Mouse (Mus musculus) frontal cortex, postnatal 36 days (tissue): Measurements from ENCODE around the gene Zfp655.
"Not testable (repeated sequence)": the region's sequence is repeated elsewhere in the genome, so short reads cannot be mapped to it uniquely, and the experiment has no call there.

Experiments used
- DNase-seq, 2 experiments: peaks; one replicate each; pipeline ENCODE4 v3.0.0; 2022; ENCODE audit warnings: low spot score in 2 of 2

The Zfp655 gene

DNA sequence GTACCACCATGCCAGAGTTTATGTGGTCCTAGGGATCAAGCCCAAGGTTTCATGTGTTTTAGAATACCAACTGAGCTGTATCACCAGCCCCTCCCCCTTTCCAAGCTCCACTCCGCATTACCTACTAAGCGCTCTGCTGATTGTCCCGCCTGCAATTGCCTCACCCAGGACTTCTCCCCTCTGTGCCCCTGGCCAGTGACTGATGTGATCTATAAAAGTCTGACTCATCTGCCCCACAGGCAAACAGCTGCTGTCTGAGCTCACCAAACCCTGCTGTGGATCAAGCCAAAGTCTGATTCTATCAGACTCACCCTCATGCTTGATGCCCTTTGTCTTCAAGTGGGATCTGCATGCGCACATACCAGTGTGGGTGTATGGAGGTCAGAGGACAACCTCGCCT is 8.7 kb upstream of the Zfp655 start:
- no peak for DNase-seq

DNA sequence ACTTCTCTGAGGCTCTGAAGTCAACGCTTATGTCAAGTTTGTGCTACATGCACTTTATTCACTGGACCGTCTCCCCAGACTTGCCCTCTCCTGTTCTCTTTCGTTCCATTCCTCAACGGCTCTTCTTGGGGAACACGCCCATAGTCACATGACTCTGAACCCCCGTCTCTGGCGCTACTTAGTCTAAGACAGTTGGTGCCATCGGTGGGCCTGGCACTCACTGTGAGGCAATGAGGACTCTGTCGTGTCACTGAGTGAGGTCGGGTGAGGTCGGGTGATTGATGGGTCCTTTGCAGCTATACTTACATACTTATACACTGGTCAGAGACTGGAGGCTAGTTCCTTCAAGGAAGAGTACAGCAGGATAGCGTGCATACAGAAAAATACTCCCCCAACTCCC is 8.1 kb upstream of the Zfp655 start:
- no peak for DNase-seq

DNA sequence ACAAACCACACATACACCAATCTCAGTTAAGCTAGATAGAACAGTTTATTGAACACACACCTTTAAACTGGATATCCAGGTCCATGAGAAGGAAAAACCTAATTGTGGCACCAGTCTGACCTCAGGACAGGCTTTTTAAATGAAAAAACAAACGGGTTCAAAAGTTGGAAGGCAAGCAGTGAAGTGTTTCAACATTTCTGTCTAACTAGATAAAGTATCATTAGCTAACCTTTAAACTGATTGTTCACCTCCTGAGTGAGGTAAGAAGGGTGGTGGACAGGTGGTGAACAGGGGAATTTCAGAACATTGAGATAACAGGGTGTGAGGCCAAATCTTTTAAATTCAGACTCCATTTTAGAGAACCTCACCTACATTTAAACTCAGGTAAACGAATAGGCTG is 5.1 kb upstream of the Zfp655 start:
- no peak for DNase-seq

DNA sequence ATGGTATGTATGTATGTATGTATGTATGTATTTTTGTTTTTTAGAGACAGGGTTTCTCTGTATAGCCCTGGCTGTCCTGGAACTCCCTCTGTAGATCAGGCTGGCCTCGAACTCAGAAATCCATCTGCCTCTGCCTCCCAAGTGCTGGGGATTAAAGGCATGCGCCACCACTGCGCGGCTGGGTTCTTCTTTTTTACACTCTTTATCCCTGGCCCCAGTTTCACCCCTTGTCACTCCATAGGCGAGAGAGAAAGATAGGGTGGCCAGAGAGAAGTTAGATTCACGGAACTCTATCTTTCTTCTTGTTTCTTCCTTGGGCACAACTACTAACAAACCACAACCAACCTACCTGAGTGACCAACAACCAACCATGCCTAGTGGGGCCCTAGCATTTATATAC is 2.2 kb upstream of the Zfp655 start:
- not testable (repeated sequence) for DNase-seq

DNA sequence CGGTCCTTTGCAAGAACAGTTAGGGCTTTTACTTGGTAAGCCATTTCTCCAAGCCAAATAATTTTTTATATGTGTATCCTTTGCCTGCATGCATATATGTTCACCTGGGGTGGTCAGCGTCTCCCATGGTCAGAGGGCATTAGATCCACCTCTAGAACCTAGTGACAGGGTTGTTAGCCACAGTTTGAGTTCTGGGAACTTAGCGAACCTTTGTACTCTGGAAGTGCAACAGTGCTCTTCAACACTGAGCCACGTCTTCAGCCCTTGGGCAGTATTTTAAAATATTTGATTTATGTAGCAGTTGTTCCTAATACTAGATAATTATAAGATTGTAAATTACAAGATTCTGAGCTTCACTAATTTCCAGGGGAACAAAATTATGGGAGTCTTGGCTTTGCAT is 874 bp upstream of the Zfp655 start:
- no peak for DNase-seq

DNA sequence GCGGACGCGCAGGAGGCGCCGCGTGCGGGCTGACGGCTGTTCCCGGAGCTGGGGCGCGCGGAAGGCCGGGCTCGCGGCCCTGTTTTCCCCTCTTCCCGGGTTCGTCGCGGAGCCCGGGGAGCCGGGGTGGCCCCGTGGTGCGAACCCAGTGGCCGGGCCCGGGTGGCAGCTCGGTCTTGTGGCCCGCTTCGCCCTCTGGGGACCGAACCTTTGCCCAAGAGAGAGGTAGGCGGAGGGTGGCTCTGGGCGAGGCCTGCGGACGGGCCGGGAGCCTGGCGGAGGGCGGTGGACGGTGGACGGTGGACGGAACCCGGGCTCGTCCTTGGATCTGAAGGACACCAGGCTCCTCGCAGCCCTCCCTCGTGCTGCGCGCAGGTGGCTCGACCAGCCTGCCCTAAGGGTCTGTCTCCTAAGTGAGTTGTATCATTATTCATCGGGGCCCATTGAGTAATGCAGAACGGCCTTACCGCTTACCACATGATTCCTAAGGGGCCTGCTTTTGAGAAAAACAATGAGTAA is 437 bp downstream of the Zfp655 start:
- DNase-seq: peak in 1 of 2 experiments; percentile 9

DNA sequence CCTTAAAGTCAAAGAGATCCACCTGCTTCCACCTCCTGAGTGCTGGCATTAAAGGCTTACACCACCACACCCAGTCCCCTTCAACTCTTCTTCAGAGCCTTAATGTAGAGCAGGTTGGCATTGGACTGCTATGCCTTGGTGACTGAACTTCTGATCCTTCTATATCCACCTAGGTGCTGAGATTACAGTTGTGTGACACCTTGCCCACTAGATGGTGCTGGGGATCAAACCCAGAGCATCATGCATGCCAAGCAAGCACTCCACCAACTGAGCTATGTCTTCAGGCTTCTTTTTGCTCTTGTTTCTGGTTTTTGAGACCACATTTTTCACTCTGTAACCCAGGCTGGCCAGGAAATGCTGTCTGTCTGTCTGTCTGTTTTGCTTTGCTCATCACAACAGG is 3.1 kb downstream of the Zfp655 start:
- peak in 1 of 2 experiments; percentile 20 for DNase-seq

DNA sequence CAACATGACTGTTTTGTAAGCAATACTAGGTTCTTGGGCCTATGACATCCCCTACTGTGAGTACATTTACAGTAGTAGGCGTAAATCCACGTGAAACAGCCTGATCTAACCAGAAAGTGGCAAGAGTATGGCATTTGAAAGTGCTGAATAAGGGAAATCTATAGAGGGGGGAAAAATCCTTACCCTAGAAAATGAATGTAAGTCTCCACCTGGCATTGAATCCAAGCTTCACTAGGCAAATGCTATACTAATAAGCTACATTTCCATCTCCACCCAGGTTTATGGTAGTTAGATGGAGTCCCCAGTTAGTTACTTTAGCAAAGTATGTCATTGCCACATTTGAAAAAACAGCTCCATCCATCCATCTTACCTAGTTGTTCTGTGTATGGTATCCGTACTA is 18.0 kb downstream of the Zfp655 start:
- DNase-seq: no peak

DNA sequence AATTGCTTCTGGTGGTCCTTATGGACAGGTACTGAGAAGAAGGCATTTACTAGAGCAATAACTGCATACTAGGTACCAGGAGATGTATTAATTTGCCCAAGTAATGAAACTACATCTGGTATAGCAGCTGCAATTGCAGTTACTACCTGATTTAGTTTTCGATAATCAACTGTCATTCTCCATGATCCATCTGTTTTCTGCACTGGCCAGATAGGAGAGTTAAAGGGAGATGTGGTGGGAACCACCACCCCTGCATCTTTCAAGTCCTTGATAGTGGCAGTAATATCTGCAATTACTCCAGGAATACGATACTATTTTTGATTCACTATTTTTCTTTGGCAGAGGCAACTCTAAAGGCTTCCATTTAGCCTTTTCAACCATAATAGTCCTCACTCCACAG is 42.1 kb downstream of the Zfp655 start:
- not testable (repeated sequence) for DNase-seq

DNA sequence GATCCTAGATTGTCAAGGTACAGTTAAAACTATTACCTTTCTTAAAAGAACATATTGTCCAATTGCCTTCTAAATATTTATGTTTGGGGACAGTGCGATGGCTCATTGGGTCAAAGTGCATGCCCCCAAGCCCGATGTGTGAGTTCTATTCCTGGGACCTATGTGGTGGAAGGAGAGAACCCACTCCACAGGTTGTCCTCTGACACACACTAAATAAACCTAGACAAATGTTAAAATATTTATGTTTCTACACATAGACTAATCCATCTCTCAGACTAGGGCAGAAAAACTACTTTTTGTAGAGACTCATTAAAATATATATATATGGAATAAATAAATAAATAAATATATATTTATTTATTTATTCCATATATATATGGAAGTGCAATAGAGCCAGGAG is 48.4 kb downstream of the Zfp655 start:
- no peak for DNase-seq

DNA sequence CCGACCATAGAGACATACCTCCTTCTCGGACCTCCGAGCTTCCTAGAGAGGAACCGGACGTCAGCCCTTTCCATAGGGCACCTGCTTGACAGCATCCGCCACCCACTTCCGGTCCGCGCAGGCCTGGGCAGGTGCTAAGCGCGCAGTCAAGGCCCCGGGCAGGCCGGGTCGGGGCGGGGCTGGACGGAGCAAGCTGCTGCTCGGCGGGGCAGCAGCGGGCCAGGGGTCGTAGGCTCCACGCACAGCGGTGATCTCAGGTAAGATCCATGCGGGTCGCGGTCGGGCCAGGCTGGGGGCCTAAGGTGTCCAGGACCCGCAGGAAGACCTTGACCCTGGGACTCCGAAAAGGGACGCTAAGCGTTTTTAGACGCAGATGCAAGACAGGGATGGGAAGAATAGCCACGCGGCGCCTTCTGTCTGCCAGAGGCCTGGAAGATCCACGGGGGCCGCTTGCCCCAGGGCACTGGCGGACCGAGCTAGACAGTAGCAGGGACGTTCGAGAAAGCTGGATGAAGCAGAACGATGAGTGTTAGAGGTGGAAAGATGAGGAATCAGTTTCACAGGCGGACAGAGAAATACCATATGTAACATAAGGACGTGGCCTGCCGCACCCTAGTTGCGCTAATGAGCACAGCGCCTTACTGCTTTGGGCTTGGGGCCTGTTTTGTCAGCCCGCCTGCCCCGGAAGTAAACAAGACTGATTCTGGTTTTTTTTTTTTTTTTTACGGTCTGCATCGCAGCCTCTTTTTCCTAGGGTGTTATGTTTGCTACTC is 49.0 kb downstream of the Zfp655 start, which contains the start of gene Zscan25:
Gene Zscan25 (plus strand): TSS at position 130 of the 773 bp plus-strand sequence.
- DNase-seq: peak; percentile 87 to 92

DNA sequence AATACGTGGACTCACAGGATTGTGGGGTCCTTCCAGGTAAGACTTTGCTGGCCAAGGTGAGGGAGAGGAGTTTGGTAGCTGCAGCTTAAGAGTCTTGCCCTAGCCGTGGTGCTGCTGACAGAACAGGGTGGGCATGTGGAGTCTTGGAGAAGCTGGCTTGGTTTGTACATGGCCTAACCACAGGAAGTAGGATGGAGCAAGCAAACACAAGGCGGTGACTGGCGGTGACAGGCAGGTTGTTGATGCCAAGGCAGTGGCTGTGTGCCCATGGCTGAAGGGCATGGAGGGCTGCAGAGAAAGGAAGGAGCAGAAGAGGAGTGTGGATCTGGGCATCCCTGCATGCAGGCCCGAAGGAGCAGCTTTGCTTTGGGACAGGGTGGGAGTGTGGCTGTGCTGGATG is 56.9 kb downstream of the Zfp655 start:
- DNase-seq: no peak

DNA sequence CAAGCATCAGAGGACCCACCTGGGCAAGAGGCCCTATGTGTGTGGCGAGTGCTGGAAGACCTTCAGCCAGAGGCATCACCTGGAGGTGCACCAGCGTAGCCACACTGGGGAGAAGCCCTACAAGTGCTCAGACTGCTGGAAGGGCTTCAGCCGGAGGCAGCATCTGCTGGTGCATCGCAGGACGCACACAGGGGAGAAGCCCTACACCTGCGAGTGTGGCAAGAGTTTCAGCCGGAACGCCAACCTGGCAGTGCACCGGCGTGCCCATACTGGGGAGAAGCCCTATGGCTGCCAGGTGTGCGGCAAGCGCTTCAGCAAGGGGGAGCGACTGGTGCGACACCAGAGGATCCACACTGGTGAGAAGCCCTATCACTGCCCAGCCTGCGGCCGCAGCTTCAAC is 59.2 kb downstream of the Zfp655 start:
- no peak for DNase-seq

DNA sequence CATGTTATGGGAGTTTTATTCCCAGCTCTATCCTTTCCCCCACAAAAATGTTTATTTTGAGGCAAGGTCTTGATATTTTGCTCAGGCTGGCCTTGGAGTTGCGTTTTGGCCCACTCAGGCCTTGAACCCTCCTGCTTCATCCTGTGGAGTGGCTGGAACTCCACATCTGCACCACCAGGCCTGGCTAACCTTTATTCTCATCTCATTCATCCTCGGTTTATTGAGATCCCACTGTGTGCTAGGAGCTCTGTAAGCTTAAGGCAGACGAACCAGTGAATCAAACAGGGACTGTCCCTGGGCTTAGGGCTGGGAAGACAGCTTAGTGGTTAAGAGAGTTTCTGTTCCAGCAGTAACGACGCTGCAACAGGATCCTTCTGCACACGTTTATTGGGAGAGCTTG is 60.9 kb downstream of the Zfp655 start:
- DNase-seq: no peak
